Mouse (Mus musculus) lung, embryonic 14.5 days (tissue): Measurements from ENCODE around the gene Bmper. TPM values are rescaled to one million over a fixed set of nuclear protein-coding genes. Genes with fewer than 3 reads are reported as not detected.

ENCODE experiments used
- ATAC-seq: fragments of 200-750 bp; cut with Nextera tagmentation; 2 replicates; pipeline ENCODE4 v1.8.0; 2017; ENCODE audit warnings: mild to moderate bottlenecking, moderate TSS enrichment, moderate library complexity; ENCODE audit not compliant: insufficient read depth
- DNase-seq: peaks from one replicate; pipeline ENCODE4 v3.0.0-alpha.2; 2015
- H3K27ac ChIP-seq: fragments of 300-500 bp; sonication (generic); 2 replicates; pipeline ENCODE4 v1.5.1; 2014; ENCODE audit warnings: low read depth, mild to moderate bottlenecking, moderate library complexity
- H3K27me3 ChIP-seq: fragments of 300-500 bp; sonication (generic); 2 replicates; pipeline ENCODE4 v1.6.1; 2014; ENCODE audit warnings: low read length, control low read depth; ENCODE audit not compliant: insufficient read depth
- H3K36me3 ChIP-seq: fragments of 300-500 bp; sonication (generic); 2 replicates; pipeline ENCODE4 v1.6.1; 2014; ENCODE audit warnings: control low read depth; ENCODE audit not compliant: insufficient read depth
- H3K4me1 ChIP-seq: fragments of 300-500 bp; sonication (generic); 2 replicates; pipeline ENCODE4 v1.6.1; 2014; ENCODE audit warnings: antibody characterized with exemption, control low read depth; ENCODE audit not compliant: insufficient read depth
- H3K4me2 ChIP-seq: fragments of 300-500 bp; sonication (generic); 2 replicates; pipeline ENCODE4 v1.6.1; 2014; ENCODE audit warnings: mild to moderate bottlenecking
- H3K4me3 ChIP-seq: fragments of 300-500 bp; sonication (generic); 2 replicates; pipeline ENCODE4 v1.5.1; 2014; ENCODE audit warnings: low read depth, low read length
- H3K9ac ChIP-seq: fragments of 300-500 bp; sonication (generic); 2 replicates; pipeline ENCODE4 v1.6.1; 2014
- H3K9me3 ChIP-seq: fragments of 300-500 bp; sonication (generic); 2 replicates; pipeline ENCODE4 v1.6.1; 2016; ENCODE audit warnings: low read depth, low read length, control low read depth
- CTCF ChIP-seq: IDR thresholded peaks from 2 replicates; pipeline ENCODE4 v1.5.1; 2016; ENCODE audit warnings: antibody characterized with exemption, low read depth
- WGBS: fragments of 180-500 bp; shearing (Covaris S2); extraction: QIAGEN DNeasy Blood & Tissue Kit; methylation state at CpG from one replicate; pipeline ENCODE4 v1.1.7; 2014; 5-methylcytosine and 5-hydroxymethylcytosine counted together
- polyA plus RNA-seq: library from polyadenylated mRNA; unstranded; fragments of >200 nt; fragmentation: Nextera tagmentation; extraction: Ambion mirVana; gene quantifications from 2 replicates; pipeline ENCODE4 v1.2.1, GENCODE M21; 2014

The Bmper gene
- polyA plus RNA-seq, 1 experiment from 2014 or later: 28.7 TPM

GRCm38 (mm10) chr9:23433238-23433637 lies 210.4 kb downstream of the Bmper start:
- H3K27ac ChIP-seq: no peak overlapping the region
- no peak overlapping the region for H3K4me2 ChIP-seq
- no peaks in the 10 kb centered on the region for H3K4me1 ChIP-seq
- no peak for TF ChIP-seq CTCF
- ATAC-seq (no peak), DNase-seq (no peak)
- H3K9me3 ChIP-seq: no peaks in the 10 kb centered on the region
- no peak overlapping the region for H3K9ac ChIP-seq
- H3K36me3 ChIP-seq: no peaks in the 10 kb centered on the region
- no peak overlapping the region for H3K4me3 ChIP-seq
- WGBS: 79% methylated on average over 3 of the region's 3 CpGs
- no peaks in the 10 kb centered on the region for H3K27me3 ChIP-seq

- no peak overlapping the region for H3K4me3 ChIP-seq
Measured at GRCm38 (mm10) chr9:23436751-23437150, 213.9 kb downstream of the Bmper start.

GRCm38 (mm10) chr9:23438662-23439061 lies 215.8 kb downstream of the Bmper start:
- DNase-seq (no peak), ATAC-seq (no peak)
- no peak overlapping the region for H3K4me3 ChIP-seq
- no peak overlapping the region for H3K4me2 ChIP-seq
- no peaks in the 10 kb centered on the region for H3K9me3 ChIP-seq
- 74% methylated on average over 9 of the region's 9 CpGs for WGBS
- H3K36me3 ChIP-seq: no peaks in the 10 kb centered on the region
- no peaks in the 10 kb centered on the region for H3K27me3 ChIP-seq
- no peak for TF ChIP-seq CTCF
- H3K9ac ChIP-seq: no peak overlapping the region
- no peak overlapping the region for H3K27ac ChIP-seq
- H3K4me1 ChIP-seq: no peaks in the 10 kb centered on the region

More at GRCm38 (mm10) chr9:23436751-23437150, 213.9 kb downstream of the Bmper start:
- no peaks in the 10 kb centered on the region for H3K36me3 ChIP-seq
- H3K4me2 ChIP-seq: no peak overlapping the region
- no peaks in the 10 kb centered on the region for H3K27me3 ChIP-seq
- TF ChIP-seq CTCF: no peak
- no peaks in the 10 kb centered on the region for H3K9me3 ChIP-seq
- DNase-seq: no peak
- H3K27ac ChIP-seq: no peak overlapping the region
- 75% methylated on average over 6 of the region's 6 CpGs for WGBS
- ATAC-seq: no peak
- H3K4me1 ChIP-seq: no peaks in the 10 kb centered on the region
- no peak overlapping the region for H3K9ac ChIP-seq

GRCm38 (mm10) chr9:23442168-23442567 lies 219.3 kb downstream of the Bmper start:
- Histone ChIP-seq H3K4me2 (no peak overlapping the region), H3K27ac (no peak overlapping the region), H3K9me3 (no peaks in the 10 kb centered on the region), H3K4me1 (no peaks in the 10 kb centered on the region), H3K9ac (no peak overlapping the region), H3K36me3 (no peaks in the 10 kb centered on the region), H3K27me3 (no peaks in the 10 kb centered on the region), H3K4me3 (no peak overlapping the region)
- ATAC-seq (no peak), DNase-seq (no peak)
- no peak for TF ChIP-seq CTCF
- 57% methylated on average over 5 of the region's 5 CpGs for WGBS

GRCm38 (mm10) chr9:23444975-23445374 lies 222.1 kb downstream of the Bmper start:
- Histone ChIP-seq H3K9me3 (no peaks in the 10 kb centered on the region), H3K27me3 (no peaks in the 10 kb centered on the region), H3K36me3 (no peaks in the 10 kb centered on the region), H3K9ac (no peak overlapping the region), H3K4me2 (no peak overlapping the region), H3K4me1 (no peaks in the 10 kb centered on the region), H3K27ac (no peak overlapping the region), H3K4me3 (no peak overlapping the region)
- DNase-seq (no peak), ATAC-seq (no peak)
- WGBS: 93% methylated on average over 4 of the region's 4 CpGs
- no peak for TF ChIP-seq CTCF

- no peak overlapping the region for H3K4me3 ChIP-seq
- peak; percentile 72 for DNase-seq
- 31% methylated on average over 7 of the region's 7 CpGs for WGBS
- ATAC-seq: peak; percentile 66; the same call in 1 of the 2 replicates
- no peak overlapping the region; the same call in 1 of the 2 replicates for H3K27ac ChIP-seq
- no peak for TF ChIP-seq CTCF
- no peak overlapping the region for H3K4me2 ChIP-seq
- no peaks in the 10 kb centered on the region for H3K27me3 ChIP-seq
- no peaks in the 10 kb centered on the region for H3K9me3 ChIP-seq
- H3K4me1 ChIP-seq: no peaks in the 10 kb centered on the region
- H3K36me3 ChIP-seq: no peaks in the 10 kb centered on the region
- H3K9ac ChIP-seq: no peak overlapping the region
Measured at GRCm38 (mm10) chr9:23447271-23447961, 224.5 kb downstream of the Bmper start.

- Histone ChIP-seq H3K4me2 (no peak overlapping the region), H3K4me1 (no peaks in the 10 kb centered on the region), H3K4me3 (no peak overlapping the region), H3K36me3 (no peaks in the 10 kb centered on the region), H3K27me3 (no peaks in the 10 kb centered on the region), H3K9ac (no peak overlapping the region), H3K27ac (no peak overlapping the region), H3K9me3 (no peaks in the 10 kb centered on the region)
- 23% methylated on average over 5 of the region's 5 CpGs for WGBS
- ATAC-seq: peak; percentile 69
- peak; percentile 27 for DNase-seq
- no peak for TF ChIP-seq CTCF
Measured at GRCm38 (mm10) chr9:23453309-23453708, 230.4 kb downstream of the Bmper start.

GRCm38 (mm10) chr9:23457186-23457585 lies 234.3 kb downstream of the Bmper start:
- no peaks in the 10 kb centered on the region for H3K36me3 ChIP-seq
- no peak overlapping the region for H3K9ac ChIP-seq
- 53% methylated on average over 3 of the region's 3 CpGs for WGBS
- TF ChIP-seq CTCF: no peak
- H3K9me3 ChIP-seq: no peaks in the 10 kb centered on the region
- H3K4me1 ChIP-seq: no peaks in the 10 kb centered on the region
- no peak for DNase-seq
- no peak for ATAC-seq
- no peaks in the 10 kb centered on the region for H3K27me3 ChIP-seq
- H3K4me2 ChIP-seq: no peak overlapping the region
- no peak overlapping the region for H3K27ac ChIP-seq
- no peak overlapping the region for H3K4me3 ChIP-seq
